Mouse (Mus musculus) gastrocnemius, postnatal 14 days (tissue): Measurements from ENCODE around the gene Ints7. TPM values are rescaled to one million over a fixed set of nuclear protein-coding genes. Genes with fewer than 3 reads are reported as not detected.

Source experiments
- DNase-seq: peaks from one replicate; pipeline ENCODE4 v3.0.0; 2021; ENCODE audit warnings: mixed read lengths
- intact Hi-C: fragments of 180-260 bp; cut with DNase I; formaldehyde crosslinking; loops from one replicate; pipeline ENCODE4 v1.15.1; 2025; ENCODE audit warnings: low total_unique reads
- long read RNA-seq, 2 experiments: library from polyadenylated mRNA; stranded (forward); transcript quantifications; one replicate each; pipeline ENCODE4 v2.0.0; 2021
- total RNA-seq, 2 experiments: library from RNA; stranded (reverse); gene quantifications; 2 replicates each; pipeline ENCODE4 v1.2.3; 2021

The Ints7 gene
- 10 to 100 TPM; 10.1 TPM for total RNA-seq
- long read RNA-seq, experiment 1, full-length matches to known transcripts, result 2 of 3 reads
- long read RNA-seq, experiment 1, partial matches to known transcripts, result 0 of 3 reads
- long read RNA-seq, experiment 1, other reads (novel, unspliced or antisense), result 1 of 3 reads
- long read RNA-seq, experiment 2, full-length matches to known transcripts, result 7 of 9 reads
- long read RNA-seq, experiment 2, partial matches to known transcripts, result 1 of 9 reads
- long read RNA-seq, experiment 2, other reads (novel, unspliced or antisense), result 1 of 9 reads

- intact Hi-C loops, result no loop called here
These were observed at the start of gene Ints7, which contains the start of gene Dtl for GRCm38 (mm10) chr1:191575458-191576247. Ints7 (plus strand) TSS chr1:191575636. Dtl (minus strand) TSS chr1:191575544.

GRCm38 (mm10) chr1:191527089-191527488, 48.3 kb upstream of the Ints7 start:
- DNase-seq, result peak; percentile 16
- intact Hi-C loops, result no loop called here

More at GRCm38 (mm10) chr1:191575458-191576247, at the start of gene Ints7, which contains the start of gene Dtl:
- peak; percentile 100 for DNase-seq

- intact Hi-C loops, result no loop called here
- DNase-seq, result peak; percentile 50
These were observed 47.4 kb upstream of the Ints7 start for GRCm38 (mm10) chr1:191527921-191528612.

GRCm38 (mm10) chr1:191529406-191529805, 46.0 kb upstream of the Ints7 start:
- peak; percentile 74 for DNase-seq
- intact Hi-C loops, result no loop called here

GRCm38 (mm10) chr1:191531023-191531422, 44.4 kb upstream of the Ints7 start:
- intact Hi-C loops, result no loop called here
- no peak for DNase-seq

GRCm38 (mm10) chr1:191534896-191535295, 40.5 kb upstream of the Ints7 start:
- intact Hi-C loops, result no loop called here
- DNase-seq, result no peak

- intact Hi-C loops, result no loop called here
- no peak for DNase-seq
These were observed 35.1 kb upstream of the Ints7 start for GRCm38 (mm10) chr1:191540300-191540699.

GRCm38 (mm10) chr1:191541014-191541413, 34.4 kb upstream of the Ints7 start:
- no peak for DNase-seq
- intact Hi-C loops, result no loop called here

GRCm38 (mm10) chr1:191541619-191542018, 33.8 kb upstream of the Ints7 start:
- intact Hi-C loops, result no loop called here
- DNase-seq, result no peak

GRCm38 (mm10) chr1:191543747-191544146, 31.7 kb upstream of the Ints7 start:
- DNase-seq, result no peak
- intact Hi-C loops, result no loop called here

GRCm38 (mm10) chr1:191550786-191551185, 24.6 kb upstream of the Ints7 start:
- DNase-seq, result no peak
- intact Hi-C loops, result loop anchor here (10.0 kb wide), 1 partner anchor 96 kb away; no protein-coding TSS in a partner anchor

- intact Hi-C loops, result loop anchor here (10.0 kb wide), 1 partner anchor 102 kb away; no protein-coding TSS in a partner anchor
- DNase-seq, result no peak
These were observed 18.3 kb upstream of the Ints7 start for GRCm38 (mm10) chr1:191557109-191557508.

- DNase-seq, result no peak
- intact Hi-C loops, result loop anchor here (10.0 kb wide), 3 partner anchors 105 to 245 kb away; partner anchors contain the start of gene Nenf
These were observed 15.7 kb upstream of the Ints7 start for GRCm38 (mm10) chr1:191559779-191560178.

GRCm38 (mm10) chr1:191562823-191563365, 12.5 kb upstream of the Ints7 start:
- intact Hi-C loops, result loop anchor here (10.0 kb wide), 2 partner anchors 168 to 248 kb away; partner anchors contain the start of gene Nenf
- DNase-seq, result no peak

- intact Hi-C loops, result loop anchor here (5.0 to 10.0 kb wide), 3 partner anchors 173 to 253 kb away; partner anchors contain the start of gene Nenf
- DNase-seq, result no peak
These were observed 7.6 kb upstream of the Ints7 start for GRCm38 (mm10) chr1:191567859-191568258.

- DNase-seq, result no peak
- intact Hi-C loops, result loop anchor here (5.0 to 10.0 kb wide), 3 partner anchors 175 to 255 kb away; partner anchors contain the start of gene Nenf
These were observed 5.8 kb upstream of the Ints7 start for GRCm38 (mm10) chr1:191569625-191570024.

GRCm38 (mm10) chr1:191570415-191570814, 5.0 kb upstream of the Ints7 start:
- no peak for DNase-seq
- intact Hi-C loops, result no loop called here

GRCm38 (mm10) chr1:191573906-191574639, 1.4 kb upstream of the Ints7 start:
- intact Hi-C loops, result no loop called here
- DNase-seq, result no peak
